Mouse (Mus musculus) stomach, embryonic 14.5 days (tissue): ENCODE data around the gene Hyal2. TPM values are rescaled to one million over a fixed set of nuclear protein-coding genes. Genes with fewer than 3 reads are reported as not detected.
"Not testable (repeated sequence)": the region's sequence is repeated elsewhere in the genome, so short reads cannot be mapped to it uniquely, and the experiment has no call there.

Experiments
- ATAC-seq: fragments of 200-750 bp; cut with Nextera tagmentation; 2 replicates; pipeline ENCODE4 v1.8.0; 2017; ENCODE audit warnings: low read depth, moderate TSS enrichment; ENCODE audit not compliant: insufficient number of reproducible peaks, insufficient read depth, low FRiP score
- H3K27ac ChIP-seq: fragments of 300-500 bp; sonication (generic); 2 replicates; pipeline ENCODE4 v1.5.1; 2014; ENCODE audit warnings: mild to moderate bottlenecking, low read length, moderate library complexity, mixed read lengths
- H3K27me3 ChIP-seq: fragments of 300-500 bp; sonication (generic); 2 replicates; pipeline ENCODE4 v1.6.1; 2014; ENCODE audit warnings: low read length, control low read depth, mixed read lengths; ENCODE audit not compliant: control insufficient read depth, insufficient read depth
- H3K36me3 ChIP-seq: fragments of 300-500 bp; sonication (generic); 2 replicates; pipeline ENCODE4 v1.6.1; 2014; ENCODE audit warnings: mild to moderate bottlenecking, control low read depth, low read length, moderate library complexity, mixed read lengths; ENCODE audit not compliant: control insufficient read depth, insufficient read depth
- H3K4me1 ChIP-seq: fragments of 300-500 bp; sonication (generic); 2 replicates; pipeline ENCODE4 v1.6.1; 2014; ENCODE audit warnings: low read length, control low read depth, mixed read lengths; ENCODE audit not compliant: control insufficient read depth, insufficient read depth
- H3K4me2 ChIP-seq: fragments of 300-500 bp; sonication (generic); replicated peaks from 2 replicates; pipeline ENCODE4 v1.6.1; 2014; ENCODE audit warnings: low read depth, low read length, control low read depth
- H3K4me3 ChIP-seq: fragments of 300-500 bp; sonication (generic); 2 replicates; pipeline ENCODE4 v1.5.1; 2014; ENCODE audit warnings: low read depth, low read length, control low read depth
- H3K9ac ChIP-seq: fragments of 300-500 bp; sonication (generic); replicated peaks from 2 replicates; pipeline ENCODE4 v1.6.1; 2014; ENCODE audit warnings: low read depth, mild to moderate bottlenecking, control low read depth, low read length, moderate library complexity, mixed read lengths
- H3K9me3 ChIP-seq: fragments of 300-500 bp; sonication (generic); 2 replicates; pipeline ENCODE4 v1.6.1; 2016; ENCODE audit warnings: low read depth, low read length, control low read depth; ENCODE audit not compliant: control insufficient read depth
- WGBS: fragments of 180-500 bp; shearing (Covaris S2); extraction: QIAGEN DNeasy Blood & Tissue Kit; methylation state at CpG from one replicate; pipeline ENCODE4 v1.1.7; 2014; 5-methylcytosine and 5-hydroxymethylcytosine counted together
- polyA plus RNA-seq: library from polyadenylated mRNA; unstranded; fragments of >200 nt; fragmentation: Nextera tagmentation; extraction: Ambion mirVana; gene quantifications from 2 replicates; pipeline ENCODE4 v1.2.1, GENCODE M21; 2014

Gene Hyal2
- polyA plus RNA-seq, 1 experiment from 2014 or later: 127 TPM

DNA sequence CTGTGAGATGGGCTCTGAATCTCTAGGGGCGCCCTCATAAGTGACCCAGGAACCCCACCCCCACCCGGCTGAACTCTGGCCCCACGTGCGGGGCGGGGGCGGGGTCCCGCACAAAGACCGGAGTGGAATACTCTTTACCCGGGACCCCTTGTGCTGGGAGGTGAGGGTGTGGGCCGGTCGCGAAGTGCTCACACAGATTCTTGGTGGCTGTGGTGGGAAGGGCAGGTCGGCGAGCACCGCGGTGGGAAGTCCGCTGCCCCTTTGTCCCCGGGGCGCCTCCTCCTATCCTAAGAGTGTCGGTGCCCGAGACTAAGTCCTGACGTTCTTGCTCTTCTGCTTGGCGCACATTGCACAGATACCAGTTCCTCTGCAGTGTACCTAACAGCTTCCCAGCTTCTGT lies 1.5 kb downstream of the Hyal2 start:
- peak overlapping the region; percentile 83 for H3K4me2 ChIP-seq
- H3K4me1 ChIP-seq: peaks cover 20% of the 10 kb centered on the region
- under 1% methylated on average over 23 of the region's 23 CpGs for WGBS
- ATAC-seq: peak; percentile 7; the same call in 1 of the 2 replicates
- peak overlapping the region; percentile 93 for H3K27ac ChIP-seq
- H3K4me3 ChIP-seq: peak overlapping the region; percentile 71
- H3K9ac ChIP-seq: peak overlapping the region; percentile 73
- H3K27me3 ChIP-seq: no peaks in the 10 kb centered on the region
- H3K36me3 ChIP-seq: peaks cover 29% of the 10 kb centered on the region
- no peaks in the 10 kb centered on the region for H3K9me3 ChIP-seq

- Histone ChIP-seq H3K9me3 (no peaks in the 10 kb centered on the region), H3K27ac (no peak overlapping the region; the same call in 1 of the 2 replicates), H3K36me3 (peaks cover 29% of the 10 kb centered on the region), H3K27me3 (no peaks in the 10 kb centered on the region), H3K4me3 (peak overlapping the region; percentile 71), H3K4me2 (peak overlapping the region; percentile 83), H3K9ac (peak overlapping the region; percentile 73), H3K4me1 (peaks cover 20% of the 10 kb centered on the region)
- no peak for ATAC-seq
- 32% methylated on average over 13 of the region's 13 CpGs for WGBS
These were observed 2.3 kb downstream of the Hyal2 start for GRCm38 (mm10) chr9:107570016-107570415.

- Histone ChIP-seq H3K27ac (no peak overlapping the region), H3K36me3 (peaks cover 29% of the 10 kb centered on the region), H3K4me1 (peaks cover 20% of the 10 kb centered on the region), H3K27me3 (no peaks in the 10 kb centered on the region), H3K9ac (0 out of 2 replicates have a peak overlapping the region, but pooled peaks have one; percentile 73), H3K4me2 (peak overlapping the region; percentile 83), H3K9me3 (no peaks in the 10 kb centered on the region), H3K4me3 (peak overlapping the region; percentile 71; the same call in 1 of the 2 replicates)
- 80% methylated on average over 21 of the region's 21 CpGs for WGBS
- no peak for ATAC-seq
These were observed 3.1 kb downstream of the Hyal2 start for GRCm38 (mm10) chr9:107570845-107571244.

- H3K27me3 ChIP-seq: no peaks in the 10 kb centered on the region
- H3K27ac ChIP-seq: no peak overlapping the region
- H3K9me3 ChIP-seq: no peaks in the 10 kb centered on the region
- peak overlapping the region; percentile 83 for H3K4me2 ChIP-seq
- no peak overlapping the region for H3K9ac ChIP-seq
- ATAC-seq: no peak
- H3K4me3 ChIP-seq: 0 out of 2 replicates have a peak overlapping the region, but pooled peaks have one; percentile 6
- H3K36me3 ChIP-seq: peaks cover 29% of the 10 kb centered on the region
- 90% methylated on average over 22 of the region's 22 CpGs for WGBS
- H3K4me1 ChIP-seq: peaks cover 25% of the 10 kb centered on the region
These were observed 4.0 kb downstream of the Hyal2 start for GRCm38 (mm10) chr9:107571534-107572326.

- WGBS: 100% methylated on average over 2 of the region's 2 CpGs
- no peak for ATAC-seq
These were observed 4.5 kb downstream of the Hyal2 start for GRCm38 (mm10) chr9:107572327-107572662.

DNA sequence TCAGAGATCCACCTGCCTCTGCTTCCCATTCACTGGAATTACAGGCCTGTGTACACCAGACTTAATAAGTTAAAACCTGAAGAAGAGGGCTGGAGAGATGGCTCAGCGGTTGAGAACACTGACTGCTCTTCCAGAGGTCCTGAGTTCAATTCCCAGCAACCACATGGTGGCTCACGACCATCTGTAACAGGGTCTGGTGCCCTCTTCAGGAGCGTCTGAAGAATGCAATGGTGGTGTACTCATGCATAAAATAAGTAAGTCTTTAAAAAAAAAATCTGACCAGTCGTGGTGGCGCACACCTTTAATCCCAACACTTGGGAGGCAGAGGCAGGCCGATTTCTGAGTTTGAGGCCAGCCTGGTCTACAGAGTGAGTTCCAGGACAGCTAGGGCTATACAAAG lies 6.0 kb downstream of the Hyal2 start:
- H3K36me3 ChIP-seq: peaks cover 29% of the 10 kb centered on the region
- H3K4me1 ChIP-seq: peaks cover 28% of the 10 kb centered on the region
- not testable (repeated sequence) for H3K27ac ChIP-seq, H3K9me3 ChIP-seq, H3K27me3 ChIP-seq, ATAC-seq, H3K4me3 ChIP-seq, H3K9ac ChIP-seq, H3K4me2 ChIP-seq
- 87% methylated on average over 6 of the region's 6 CpGs for WGBS

More at GRCm38 (mm10) chr9:107572327-107572662, 4.5 kb downstream of the Hyal2 start:
- Histone ChIP-seq H3K27ac (no peak overlapping the region), H3K9me3 (no peaks in the 10 kb centered on the region), H3K4me3 (no peak overlapping the region), H3K27me3 (no peaks in the 10 kb centered on the region), H3K36me3 (peaks cover 29% of the 10 kb centered on the region), H3K4me1 (peaks cover 29% of the 10 kb centered on the region), H3K9ac (no peak overlapping the region), H3K4me2 (no peak overlapping the region)

- no peak overlapping the region for H3K4me3 ChIP-seq
- no peak overlapping the region for H3K4me2 ChIP-seq
- WGBS: 68% methylated on average over 14 of the region's 14 CpGs
- ATAC-seq: peak; percentile 70
- H3K4me1 ChIP-seq: peaks cover 23% of the 10 kb centered on the region
- no peaks in the 10 kb centered on the region for H3K27me3 ChIP-seq
- H3K36me3 ChIP-seq: peaks cover 23% of the 10 kb centered on the region
- peak overlapping the region; percentile 80 for H3K27ac ChIP-seq
- H3K9me3 ChIP-seq: no peaks in the 10 kb centered on the region
- H3K9ac ChIP-seq: no peak overlapping the region
These were observed 8.0 kb downstream of the Hyal2 start for GRCm38 (mm10) chr9:107575579-107576356.

GRCm38 (mm10) chr9:107576357-107577107 lies 8.8 kb downstream of the Hyal2 start, which contains the start of gene Hyal1:
Hyal1 (plus strand) TSS chr9:107576927.
- H3K4me2 ChIP-seq: peak within 1 kb of the TSS; percentile 39
- peak within 1 kb of the TSS; percentile 1; the same call in 1 of the 2 replicates for H3K9ac ChIP-seq
- peaks cover 20% of the 10 kb centered on the region for H3K4me1 ChIP-seq
- WGBS: 16% methylated on average over 16 of the region's 16 CpGs
- peaks cover 22% of the 10 kb centered on the region for H3K36me3 ChIP-seq
- H3K4me3 ChIP-seq: peak within 1 kb of the TSS; percentile 25
- H3K27me3 ChIP-seq: no peaks in the 10 kb centered on the region
- ATAC-seq: peak; percentile 72
- no peaks in the 10 kb centered on the region for H3K9me3 ChIP-seq
- peak within 1 kb of the TSS; percentile 80 for H3K27ac ChIP-seq
